Mouse (Mus musculus) bone marrow, adult 2 months (tissue): ENCODE results near the gene Mat2b.

Experiments
- CTCF ChIP-seq: fragments of 200-500 bp; IDR thresholded peaks from 2 replicates; pipeline ENCODE4 v1.5.1; 2011; ENCODE audit warnings: low read length, control low read depth; ENCODE audit not compliant: control insufficient read depth, insufficient read depth
- POLR2A ChIP-seq: fragments of 200-500 bp; IDR thresholded peaks from 2 replicates; pipeline ENCODE4 v1.6.1; 2011; ENCODE audit warnings: low read depth, mild to moderate bottlenecking, control low read depth, low read length, borderline replicate concordance; ENCODE audit not compliant: control insufficient read depth

- TF ChIP-seq CTCF, result no peak
- TF ChIP-seq POLR2A, result peak; percentile 75
Measured at GRCm38 (mm10) chr11:40692511-40693365, 2.3 kb downstream of the Mat2b start.
